In the genomic region with DNA sequence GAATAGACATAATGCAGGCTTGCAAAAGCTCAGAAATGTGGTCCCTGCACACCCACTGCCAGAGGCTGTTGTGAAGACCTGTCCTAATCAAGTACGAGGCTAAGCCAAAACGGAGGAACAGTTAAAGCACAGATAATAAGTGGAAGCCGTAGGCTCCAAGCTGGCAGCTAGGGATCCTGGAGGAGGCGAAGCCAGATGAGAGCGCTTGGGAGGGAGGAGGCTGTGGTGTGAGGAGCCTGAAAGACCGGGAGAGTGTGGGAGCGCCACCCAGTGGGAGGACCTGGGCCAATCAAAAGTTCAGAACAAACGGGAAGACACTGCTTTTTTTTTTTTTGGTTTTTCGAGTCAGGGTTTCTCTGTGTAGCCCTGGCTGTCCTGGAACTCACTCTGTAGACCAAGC, we compare ENCODE assay signal across 8 mouse cellular contexts. TPM values are rescaled to one million over a fixed set of nuclear protein-coding genes. Genes with fewer than 3 reads are reported as not detected.
DNase-seq lines count a peak whose midpoint lies in the region; ATAC-seq lines count a peak whose summit lies in the region.

No protein-coding gene starts in this region.

- H3K4me3 ChIP-seq in forebrain, embryonic 10.5 days = peak overlapping the region; percentile 6; the same call in 1 of the 2 replicates
- no peak overlapping the region for H3K4me3 ChIP-seq in forebrain, embryonic 16.5 days (replicated peaks; ENCODE audit: low read length)

- ATAC-seq in forebrain, embryonic 16.5 days = no peak; the same call in 1 of the 2 replicates

- no peaks in the 10 kb centered on the region for H3K36me3 ChIP-seq in forebrain, embryonic 10.5 days (replicated peaks)
- no peaks in the 10 kb centered on the region for H3K36me3 ChIP-seq in forebrain, embryonic 16.5 days (ENCODE audit: control insufficient read depth, insufficient read depth)

- no peak overlapping the region for H3K4me2 ChIP-seq in forebrain, embryonic 16.5 days (ENCODE audit: low read length)

- 5% methylated on average over 9 of the region's 9 CpGs for WGBS in forebrain, embryonic 10.5 days
- WGBS in forebrain, embryonic 16.5 days = 1% methylated on average over 9 of the region's 9 CpGs

- H3K27ac ChIP-seq in forebrain, embryonic 10.5 days = no peak overlapping the region; the same call in none of the 2 replicates
- no peak overlapping the region for H3K27ac ChIP-seq in forebrain, embryonic 16.5 days (ENCODE audit: low read length)

- DNase-seq in forebrain, embryonic 10.5 days (ENCODE audit: extremely low spot score, low spot score) = peak; percentile 78
- DNase-seq in cerebellum, adult 9-11 months = peak; percentile 40
- peak; percentile 79 for DNase-seq in gastrocnemius, adult 18-20 months (ENCODE audit: low spot score)
- peak; percentile 67 for DNase-seq in induced T-regulatory cell, adult 2 months (ENCODE audit: low read depth)
- DNase-seq in left cerebral cortex, adult 8-10 months (ENCODE audit: low spot score in 2 of 2) = peak; percentile 62
- DNase-seq in lung, postnatal 4 days = peak; percentile 84
- peak; percentile 75 for DNase-seq in skeletal muscle tissue, adult 2 months (ENCODE audit: low read depth, low spot score)

- no peak overlapping the region for H3K9ac ChIP-seq in forebrain, embryonic 16.5 days (replicated peaks; ENCODE audit: low read depth, low read length)

- no peaks in the 10 kb centered on the region for H3K9me3 ChIP-seq in forebrain, embryonic 10.5 days
- no peaks in the 10 kb centered on the region for H3K9me3 ChIP-seq in forebrain, embryonic 16.5 days (ENCODE audit: control insufficient read depth, low read length)

- H3K27me3 ChIP-seq in forebrain, embryonic 10.5 days (ENCODE audit: poor library complexity, severe bottlenecking) = peaks cover 5% of the 10 kb centered on the region; the same call in 1 of the 2 replicates
- no peaks in the 10 kb centered on the region for H3K27me3 ChIP-seq in forebrain, embryonic 16.5 days (replicated peaks; ENCODE audit: control insufficient read depth, insufficient read depth, low read length)

- H3K4me1 ChIP-seq in forebrain, embryonic 10.5 days = peaks cover 47% of the 10 kb centered on the region
- no peaks in the 10 kb centered on the region for H3K4me1 ChIP-seq in forebrain, embryonic 16.5 days (replicated peaks; ENCODE audit: control insufficient read depth, insufficient read depth, low read length)

RNA-seq across cellular contexts. Expression of a gene that starts 4.6 kb away (rescaled TPM):
- 10.1 and 11.4 TPM in 2 replicates for polyA plus RNA-seq in forebrain, embryonic 10.5 days (2016; fragmentation: Nextera tagmentation; extraction: Ambion mirVana)
- polyA plus RNA-seq in forebrain, embryonic 16.5 days (2015; fragmentation: Nextera tagmentation; extraction: Ambion mirVana) = 0.14 and 0.18 TPM in 2 replicates
- total RNA-seq in gastrocnemius, adult 18-20 months (2021) = 10 to 100 TPM in 1 of 2 experiments, 1 to 10 TPM in 1; 8.9 to 14.4 TPM
- under 1 TPM in 1 of 4 experiments, not detected in 3; 0.16 TPM for total RNA-seq in left cerebral cortex, adult 8-10 months (2022)

RNA-seq across cellular contexts. Expression of a gene that starts 21.9 kb away (rescaled TPM):
- polyA plus RNA-seq in forebrain, embryonic 10.5 days (2016; fragmentation: Nextera tagmentation; extraction: Ambion mirVana) = 137 and 144 TPM in 2 replicates
- 238 and 248 TPM in 2 replicates for polyA plus RNA-seq in forebrain, embryonic 16.5 days (2015; fragmentation: Nextera tagmentation; extraction: Ambion mirVana)
- 10 to 100 TPM; 57.2 to 68.0 TPM for total RNA-seq in gastrocnemius, adult 18-20 months (2021)
- total RNA-seq in left cerebral cortex, adult 8-10 months (2022) = 100 to 1,000 TPM in 1 of 4 experiments, 10 to 100 TPM in 3; 86.9 to 101 (median 93.5) TPM

RNA-seq across cellular contexts. Expression of a gene that starts 22.0 kb away (rescaled TPM):
- 5.2 and 5.8 TPM in 2 replicates for polyA plus RNA-seq in forebrain, embryonic 10.5 days (2016; fragmentation: Nextera tagmentation; extraction: Ambion mirVana)
- polyA plus RNA-seq in forebrain, embryonic 16.5 days (2015; fragmentation: Nextera tagmentation; extraction: Ambion mirVana) = 5.9 and 6.3 TPM in 2 replicates
- total RNA-seq in gastrocnemius, adult 18-20 months (2021) = 1 to 10 TPM in 1 of 2 experiments, under 1 TPM in 1; 0.83 to 2.1 TPM
- total RNA-seq in left cerebral cortex, adult 8-10 months (2022) = 1 to 10 TPM; 6.0 to 7.9 (median 6.2) TPM

RNA-seq across cellular contexts. Expression of a gene that starts 32.6 kb away (rescaled TPM):
- 2.2 and 2.7 TPM in 2 replicates for polyA plus RNA-seq in forebrain, embryonic 10.5 days (2016; fragmentation: Nextera tagmentation; extraction: Ambion mirVana)
- polyA plus RNA-seq in forebrain, embryonic 16.5 days (2015; fragmentation: Nextera tagmentation; extraction: Ambion mirVana) = 0.33 and 0.82 TPM in 2 replicates
- total RNA-seq in gastrocnemius, adult 18-20 months (2021) = 1 to 10 TPM; 1.7 to 2.2 TPM
- under 1 TPM in 2 of 4 experiments, not detected in 2; 0.15 to 0.37 TPM for total RNA-seq in left cerebral cortex, adult 8-10 months (2022)

RNA-seq across cellular contexts. Expression of a gene that starts 34.0 kb away (rescaled TPM):
- polyA plus RNA-seq in forebrain, embryonic 10.5 days (2016; fragmentation: Nextera tagmentation; extraction: Ambion mirVana) = 36.8 and 40.3 TPM in 2 replicates
- polyA plus RNA-seq in forebrain, embryonic 16.5 days (2015; fragmentation: Nextera tagmentation; extraction: Ambion mirVana) = 42.9 and 54.1 TPM in 2 replicates
- 10 to 100 TPM; 11.6 to 12.1 TPM for total RNA-seq in gastrocnemius, adult 18-20 months (2021)
- total RNA-seq in left cerebral cortex, adult 8-10 months (2022) = 100 to 1,000 TPM in 1 of 4 experiments, 10 to 100 TPM in 3; 87.5 to 104 (median 91.5) TPM

Comparison
In these comparisons a context has a peak if more than half of its experiments do, and no peak if none do; other contexts are left out.
1. RNA of a gene that starts 4.6 kb away (total RNA-seq): 8.9 to 14.4 TPM in gastrocnemius, adult 18-20 months; 0.16 TPM in left cerebral cortex, adult 8-10 months; every median in the first group is over 4 times any median in the second.
2. Peak in every context shown above with its lines, with median percentiles within 50 percentile points of each other: DNase-seq.